Mouse (Mus musculus) bone marrow macrophage, adult 2 months (primary cell): ENCODE data around the gene Trim7. TPM values are rescaled to one million over a fixed set of nuclear protein-coding genes. Genes with fewer than 3 reads are reported as not detected.

Source experiments
- H3K27ac ChIP-seq: 2 replicates; pipeline ENCODE4 v1.5.1; 2012; ENCODE audit warnings: low read depth, low read length; ENCODE audit not compliant: insufficient read depth
- H3K4me1 ChIP-seq: 2 replicates; pipeline ENCODE4 v1.6.1; 2012; ENCODE audit warnings: low read length; ENCODE audit not compliant: control insufficient read depth, insufficient read depth
- H3K4me3 ChIP-seq: 2 replicates; pipeline ENCODE4 v1.5.1; 2012; ENCODE audit warnings: mild to moderate bottlenecking, low read length, moderate library complexity; ENCODE audit not compliant: insufficient read depth
- CTCF ChIP-seq: IDR thresholded peaks from 2 replicates; pipeline ENCODE4 v1.5.1; 2012; ENCODE audit warnings: low read depth, mild to moderate bottlenecking, low read length, moderate library complexity
- POLR2A ChIP-seq: IDR thresholded peaks from 2 replicates; pipeline ENCODE4 v1.6.1; 2012; ENCODE audit warnings: mild to moderate bottlenecking, low read depth, low read length, borderline replicate concordance
- polyA plus RNA-seq: library from polyadenylated mRNA; stranded (reverse); fragments of >200 nt; gene quantifications from 2 replicates; pipeline ENCODE4 v1.2.4, GENCODE M21; 2012; ENCODE audit not compliant: missing spikeins, insufficient read depth, insufficient read length

Trim7 gene
- polyA plus RNA-seq, 1 experiment = 1.1 TPM

DNA sequence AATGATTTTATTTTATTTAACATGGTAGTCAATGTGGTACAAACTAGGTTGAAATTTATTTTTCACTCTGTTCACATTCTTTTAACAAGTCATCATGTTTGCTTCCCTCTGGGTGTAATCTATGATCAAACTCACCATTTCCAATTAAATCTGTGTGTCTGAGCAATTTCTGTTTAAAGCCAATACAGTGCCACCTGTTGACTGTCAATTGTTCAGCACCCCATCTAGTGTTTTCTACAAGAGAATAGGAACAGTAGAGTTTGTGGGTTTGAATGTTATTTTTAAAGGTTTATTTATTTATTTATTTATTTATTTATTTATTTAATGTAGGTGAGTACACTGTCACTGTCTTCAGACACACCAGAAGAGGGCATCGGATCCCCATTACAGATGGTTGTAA is 50.7 kb downstream of the Trim7 start:
- TF ChIP-seq CTCF = no peak
- no peak for TF ChIP-seq POLR2A
- H3K4me3 ChIP-seq = no peak overlapping the region
- H3K27ac ChIP-seq = no peak overlapping the region
- H3K4me1 ChIP-seq = peaks cover 18% of the 10 kb centered on the region

DNA sequence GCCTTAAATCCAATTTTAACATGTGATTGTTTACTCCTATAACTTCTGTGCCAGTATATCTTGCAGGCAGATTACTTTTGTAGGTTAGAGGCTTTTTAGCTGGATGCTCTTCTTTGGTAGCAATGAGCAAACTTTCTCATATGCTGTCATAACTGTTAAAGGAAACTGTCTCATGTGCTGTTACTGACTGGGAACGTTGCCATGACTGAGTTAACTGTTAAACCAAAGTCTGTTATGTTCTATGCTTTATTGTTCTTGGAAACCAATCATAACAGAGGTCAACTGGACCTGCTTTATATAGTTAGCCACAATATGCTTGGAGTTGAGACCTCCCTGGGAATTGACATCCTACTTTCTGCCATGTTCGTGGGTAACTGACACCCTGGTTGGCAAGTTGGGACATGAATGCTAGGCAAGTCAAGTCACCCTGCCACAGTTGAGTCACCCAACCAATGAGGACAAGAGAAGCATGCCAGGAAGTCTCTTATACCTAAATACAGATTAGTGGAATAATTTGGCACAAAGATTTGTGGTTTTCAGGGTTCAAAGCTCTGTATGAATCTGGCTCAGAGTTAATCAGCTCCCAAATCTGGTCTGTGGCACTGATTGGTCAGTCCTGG is 73.0 kb downstream of the Trim7 start:
- TF ChIP-seq CTCF (no peak), POLR2A (no peak)
- no peak overlapping the region for H3K4me3 ChIP-seq
- H3K4me1 ChIP-seq = peaks cover 32% of the 10 kb centered on the region
- H3K27ac ChIP-seq = no peak overlapping the region

GRCm38 (mm10) chr11:48900654-48901566 is 75.0 kb downstream of the Trim7 start:
- Histone ChIP-seq H3K4me3 (peak overlapping the region; percentile 27), H3K4me1 (peaks cover 32% of the 10 kb centered on the region), H3K27ac (peak overlapping the region; percentile 99)

DNA sequence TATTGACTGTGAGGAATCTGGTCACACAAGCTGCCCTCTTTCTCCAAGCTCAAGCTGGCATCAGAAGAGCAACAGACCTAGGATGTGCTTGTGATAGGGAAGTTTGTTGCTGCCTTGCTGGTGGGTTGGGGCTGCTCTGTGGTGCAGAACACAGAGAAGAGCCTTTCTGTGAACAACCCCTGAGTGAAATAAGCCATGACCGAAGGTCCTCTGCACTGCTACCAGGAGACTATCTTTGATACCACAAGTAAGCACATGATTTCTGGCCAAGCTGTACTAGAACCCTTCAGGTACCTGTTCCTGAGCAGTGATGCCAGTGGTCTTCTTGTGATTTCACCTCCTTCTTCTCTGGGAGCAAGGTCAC is 75.6 kb downstream of the Trim7 start:
- H3K4me1 ChIP-seq = peaks cover 32% of the 10 kb centered on the region
- H3K4me3 ChIP-seq = peak overlapping the region; percentile 27
- H3K27ac ChIP-seq = peak overlapping the region; percentile 99

Other genes with a start within 250 kb of the Trim7 start
- 1,563 and 1,726 TPM in 2 replicates for gene Rack1, start 25.8 kb upstream of the Trim7 start, polyA plus RNA-seq
- gene Trim41, start 8.8 kb upstream of the Trim7 start, polyA plus RNA-seq = 55.5 and 64.4 TPM in 2 replicates
- gene Gm12184, start 515 bp downstream of the Trim7 start, polyA plus RNA-seq = 4.8 and 11.3 TPM in 2 replicates
- 79.4 and 80.7 TPM in 2 replicates for gene Irgm1, start 45.5 kb downstream of the Trim7 start, polyA plus RNA-seq
- 43.3 and 53.0 TPM in 2 replicates for gene Gm5431, start 76.1 kb downstream of the Trim7 start, polyA plus RNA-seq
- gene Psme2b, start 120.0 kb downstream of the Trim7 start, polyA plus RNA-seq = 68.9 and 82.5 TPM in 2 replicates
- 1.0 and 1.3 TPM in 2 replicates for gene Olfr56, start 152.7 kb downstream of the Trim7 start, polyA plus RNA-seq
- gene 9930111J21Rik1, start 153.3 kb downstream of the Trim7 start, polyA plus RNA-seq = 27.3 and 32.4 TPM in 2 replicates
- 2.7 and 3.7 TPM in 2 replicates for gene Gm12185, start 166.1 kb downstream of the Trim7 start, polyA plus RNA-seq
- gene Tgtp1, start 168.0 kb downstream of the Trim7 start, polyA plus RNA-seq = 2.3 and 5.8 TPM in 2 replicates
- 72.7 and 91.8 TPM in 2 replicates for gene 9930111J21Rik2, start 225.1 kb downstream of the Trim7 start, polyA plus RNA-seq
- 11.8 and 21.4 TPM in 2 replicates for gene Tgtp2, start 238.1 kb downstream of the Trim7 start, polyA plus RNA-seq